Mouse (Mus musculus) cerebellum, adult 2 months (tissue): ENCODE data around the gene Fundc1. TPM values are rescaled to one million over a fixed set of nuclear protein-coding genes. Genes with fewer than 3 reads are reported as not detected.
A peak's percentile ranks its signal among the peaks of the same experiment; 100 is the strongest.

Experiments
- DNase-seq, 2 experiments: peaks; one replicate each; pipeline ENCODE4 v3.0.0; 2021
- H3K27ac ChIP-seq: fragments of 200-500 bp; 2 replicates; pipeline ENCODE4 v1.5.1; 2012; ENCODE audit warnings: low read length, control low read depth, inconsistent platforms; ENCODE audit not compliant: insufficient read depth
- H3K27me3 ChIP-seq: fragments of 200-500 bp; 2 replicates; pipeline ENCODE4 v1.6.1; 2012; ENCODE audit warnings: inconsistent platforms, mild to moderate bottlenecking, low read length, moderate library complexity; ENCODE audit not compliant: control insufficient read depth, insufficient read depth
- H3K4me1 ChIP-seq: fragments of 200-500 bp; 2 replicates; pipeline ENCODE4 v1.6.1; 2011; ENCODE audit warnings: low read length; ENCODE audit not compliant: control insufficient read depth, insufficient read depth
- H3K4me3 ChIP-seq: fragments of 200-500 bp; replicated peaks from 2 replicates; pipeline ENCODE3; 2011; ENCODE audit warnings: mild to moderate bottlenecking, low read depth, low read length, control low read depth; ENCODE audit not compliant: insufficient read depth
- CTCF ChIP-seq: fragments of 200-500 bp; IDR thresholded peaks from 2 replicates; pipeline ENCODE4 v1.5.1; 2011; ENCODE audit warnings: low read depth, mild to moderate bottlenecking, control low read depth, low read length, moderate library complexity, borderline replicate concordance; ENCODE audit not compliant: insufficient read depth
- POLR2A ChIP-seq: fragments of 200-500 bp; IDR thresholded peaks from 2 replicates; pipeline ENCODE4 v1.6.1; 2011; ENCODE audit warnings: low read length, control low read depth, borderline replicate concordance; ENCODE audit not compliant: insufficient read depth
- WGBS: fragments of 180-500 bp; shearing (Covaris S2); methylation state at CpG from one replicate; pipeline ENCODE4 v1.1.7; 2018; 5-methylcytosine and 5-hydroxymethylcytosine counted together
- polyA plus RNA-seq: library from polyadenylated mRNA; depleted of rRNA; stranded (reverse); fragments of >200 nt; gene quantifications from 2 replicates; pipeline ENCODE4 v1.2.3, GENCODE M21; 2012; rRNA removed

Gene Fundc1
- polyA plus RNA-seq: 62.2 and 66.0 TPM in 2 replicates

GRCm38 (mm10) chrX:17571621-17572459 is at the start of gene Fundc1:
Fundc1 (minus strand) TSS chrX:17572325.
- DNase-seq: peak; percentile 93 to 96
- Histone ChIP-seq H3K27me3 (no peaks in the 10 kb centered on the region), H3K27ac (peak within 1 kb of the TSS; percentile 97), H3K4me3 (peak within 1 kb of the TSS; percentile 67), H3K4me1 (peaks cover 4% of the 10 kb centered on the region; the same call in 1 of the 2 replicates)
- TF ChIP-seq CTCF (no peak), POLR2A (peak; percentile 36; the same call in 1 of the 2 replicates)
- 7% methylated on average over 22 of the region's 30 CpGs for WGBS

GRCm38 (mm10) chrX:17611253-17611652 is 39.1 kb upstream of the Fundc1 start:
- no peak for DNase-seq
- TF ChIP-seq CTCF: no peak
- TF ChIP-seq POLR2A: no peak
- H3K4me3 ChIP-seq: no peak overlapping the region
- no peaks in the 10 kb centered on the region for H3K4me1 ChIP-seq
- no peaks in the 10 kb centered on the region for H3K27me3 ChIP-seq
- no peak overlapping the region for H3K27ac ChIP-seq
- 83% methylated on average over 1 of the region's 1 CpGs for WGBS

- 68% methylated on average over 1 of the region's 1 CpGs for whole genome bisulfite sequencing
- DNase-seq: no peak
- TF ChIP-seq POLR2A: no peak
- no peak for TF ChIP-seq CTCF
- H3K4me3 ChIP-seq: no peak overlapping the region
- H3K4me1 ChIP-seq: no peaks in the 10 kb centered on the region
- H3K27me3 ChIP-seq: no peaks in the 10 kb centered on the region
- no peak overlapping the region for H3K27ac ChIP-seq
These were observed 36.6 kb upstream of the Fundc1 start for GRCm38 (mm10) chrX:17608763-17609162.

GRCm38 (mm10) chrX:17607668-17608067 is 35.5 kb upstream of the Fundc1 start:
- H3K27me3 ChIP-seq: no peaks in the 10 kb centered on the region
- no peak overlapping the region for H3K27ac ChIP-seq
- WGBS: 82% methylated on average over 3 of the region's 3 CpGs
- no peaks in the 10 kb centered on the region for H3K4me1 ChIP-seq
- no peak for DNase-seq
- TF ChIP-seq CTCF (no peak), POLR2A (no peak)
- no peak overlapping the region for H3K4me3 ChIP-seq

GRCm38 (mm10) chrX:17593331-17593730 is 21.2 kb upstream of the Fundc1 start:
- H3K27me3 ChIP-seq: no peaks in the 10 kb centered on the region
- H3K4me3 ChIP-seq: no peak overlapping the region
- no peaks in the 10 kb centered on the region; the same call in 1 of the 2 replicates for H3K4me1 ChIP-seq
- no peak overlapping the region for H3K27ac ChIP-seq
- no peak for DNase-seq
- TF ChIP-seq POLR2A: no peak
- TF ChIP-seq CTCF: no peak

- no peak overlapping the region for H3K4me3 ChIP-seq
- no peaks in the 10 kb centered on the region; the same call in 1 of the 2 replicates for H3K4me1 ChIP-seq
- 0% methylated on average over 1 of the region's 1 CpGs for WGBS
- no peaks in the 10 kb centered on the region for H3K27me3 ChIP-seq
- H3K27ac ChIP-seq: no peak overlapping the region; the same call in 1 of the 2 replicates
- peak; percentile 64 to 90 for DNase-seq
- TF ChIP-seq CTCF: no peak
- TF ChIP-seq POLR2A: no peak
These were observed 18.6 kb upstream of the Fundc1 start for GRCm38 (mm10) chrX:17590745-17591144.

- H3K4me3 ChIP-seq: peak overlapping the region; percentile 67
- 14% methylated on average over 10 of the region's 10 CpGs for WGBS
- no peak for TF ChIP-seq CTCF
- TF ChIP-seq POLR2A: no peak
- H3K4me1 ChIP-seq: peaks cover 4% of the 10 kb centered on the region; the same call in 1 of the 2 replicates
- no peak for DNase-seq
- H3K27ac ChIP-seq: peak overlapping the region; percentile 97
- H3K27me3 ChIP-seq: no peaks in the 10 kb centered on the region
These were observed 879 bp downstream of the Fundc1 start for GRCm38 (mm10) chrX:17571271-17571620.

- Histone ChIP-seq H3K27me3 (no peaks in the 10 kb centered on the region), H3K4me3 (no peak overlapping the region), H3K27ac (peak overlapping the region; percentile 72; the same call in 1 of the 2 replicates), H3K4me1 (peaks cover 4% of the 10 kb centered on the region; the same call in 1 of the 2 replicates)
- TF ChIP-seq CTCF: no peak
- no peak for TF ChIP-seq POLR2A
- DNase-seq: peak in 1 of 2 experiments; percentile 52
- WGBS: 29% methylated on average over 2 of the region's 2 CpGs
These were observed 3.5 kb downstream of the Fundc1 start for GRCm38 (mm10) chrX:17568670-17569069.
